ENCODE assay signal across 15 mouse cellular contexts in the genomic region with DNA sequence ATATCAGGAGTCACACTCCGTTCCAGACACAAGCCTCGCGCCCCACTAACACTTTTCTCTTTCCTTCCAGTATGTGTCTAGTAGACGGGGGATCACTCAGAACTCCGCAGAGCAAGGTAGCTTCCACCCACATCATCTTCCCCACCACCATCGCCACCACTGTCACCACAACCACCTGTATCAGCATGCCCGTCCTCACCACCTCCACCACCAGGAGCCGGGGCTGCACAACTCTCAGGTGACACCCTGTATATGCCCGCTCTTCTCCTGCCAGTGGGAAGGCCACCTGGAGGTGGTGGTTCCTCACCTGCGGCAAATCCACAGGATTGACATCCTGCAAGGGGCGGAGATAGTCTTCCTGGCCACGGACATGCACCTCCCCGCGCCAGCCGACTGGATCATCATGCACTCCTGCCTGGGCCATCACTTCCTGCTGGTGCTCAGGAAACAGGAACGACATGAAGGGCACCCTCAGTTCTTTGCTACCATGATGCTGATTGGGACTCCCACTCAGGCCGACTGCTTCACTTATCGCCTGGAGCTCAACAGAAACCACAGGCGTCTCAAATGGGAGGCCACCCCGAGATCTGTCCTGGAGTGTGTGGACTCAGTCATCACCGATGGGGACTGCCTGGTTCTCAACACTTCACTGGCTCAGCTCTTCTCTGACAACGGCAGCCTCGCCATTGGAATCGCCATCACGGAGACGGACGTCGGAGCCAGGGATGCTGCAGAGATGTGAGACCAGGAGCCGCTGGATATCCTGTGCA.
DNase-seq lines count a peak whose midpoint lies in the region; ATAC-seq and TF ChIP-seq lines count a peak whose summit lies in the region.
"Had no signal": no experiment of that assay in that cellular context is flagged by ENCODE, and none has a peak within 500 bp of the region (broad histone marks: within the 10 kb centered on the region; RNA-seq: fewer than 3 reads in every experiment).

No protein-coding gene starts in this region.

- no peak for TF ChIP-seq CTCF in liver, postnatal 0 days (IDR thresholded peaks at IDR 0.05; ENCODE audit: low read depth)
- no peak for TF ChIP-seq CTCF in gastrocnemius, adult 2 months (IDR thresholded peaks at IDR 0.05)
- no peak for TF ChIP-seq CTCF in kidney, adult 2 months (conservative IDR thresholded peaks at IDR 0.05; ENCODE audit: insufficient read depth, insufficient read length, low read depth, low read length)

- intact Hi-C loops in gastrocnemius, adult 2 months (cut with DNase I) = no loop called here

- no peaks in the 10 kb centered on the region for H3K9me3 ChIP-seq in liver, postnatal 0 days (ENCODE audit: low read length)
- H3K9me3 ChIP-seq: embryonic facial prominence, embryonic 15.5 days; limb, embryonic 15.5 days; neural tube, embryonic 12.5 days had no signal

- H3K4me1 ChIP-seq in liver, postnatal 0 days (ENCODE audit: insufficient read depth) = no peaks in the 10 kb centered on the region; the same call in 1 of the 2 replicates
- peaks cover 10% of the 10 kb centered on the region; the same call in 1 of the 2 replicates for H3K4me1 ChIP-seq in kidney, adult 2 months (ENCODE audit: control insufficient read depth, insufficient read depth, low read length)

- WGBS in liver, postnatal 0 days (ENCODE audit: insufficient replicate concordance) = 72% methylated on average over 29 of the region's 29 CpGs
- 91% methylated on average over 29 of the region's 29 CpGs for WGBS in kidney, adult 2 months

- H3K27ac ChIP-seq in liver, postnatal 0 days (ENCODE audit: low read depth) = no peak overlapping the region
- H3K27ac ChIP-seq in gastrocnemius, adult 2 months = no peak overlapping the region
- H3K27ac ChIP-seq in kidney, adult 2 months (ENCODE audit: insufficient read depth, low read depth, low read length) = no peak overlapping the region
- H3K27ac ChIP-seq: embryonic facial prominence, embryonic 15.5 days; limb, embryonic 15.5 days; neural tube, embryonic 12.5 days had no signal

- H3K4me2 ChIP-seq in liver, postnatal 0 days (ENCODE audit: low read depth, low read length) = peak overlapping the region; percentile 35
- H3K4me2 ChIP-seq: embryonic facial prominence, embryonic 15.5 days; limb, embryonic 15.5 days; neural tube, embryonic 12.5 days had no signal

- TF ChIP-seq EP300 in liver, postnatal 0 days (IDR thresholded peaks at IDR 0.05; ENCODE audit: low read depth) = no peak

- peak; percentile 8 for DNase-seq in cerebellum, adult 9-10 months
- no peak for DNase-seq in cerebellum, postnatal 36 days
- peak; percentile 8 for DNase-seq in spleen, adult 12 weeks (ENCODE audit: low spot score)
- DNase-seq in spleen, postnatal 36 days (ENCODE audit: low spot score in 2 of 2) = no peak
- no peak for DNase-seq in liver, postnatal 0 days
- no peak for DNase-seq in gastrocnemius, adult 2 months
- no peak for DNase-seq in kidney, adult 2 months
- DNase-seq: adrenal gland, postnatal 14 days; heart, postnatal 4 days had no signal

- no peaks in the 10 kb centered on the region for H3K36me3 ChIP-seq in liver, postnatal 0 days (replicated peaks; ENCODE audit: insufficient read depth, low read length)
- no peaks in the 10 kb centered on the region for H3K36me3 ChIP-seq in kidney, adult 2 months (ENCODE audit: control insufficient read depth, insufficient read depth, low read length)
- H3K36me3 ChIP-seq: embryonic facial prominence, embryonic 15.5 days; limb, embryonic 15.5 days; neural tube, embryonic 12.5 days had no signal

- peak; percentile 54 for ATAC-seq in erythroblast, adult 5-6 weeks (replicated peaks; ENCODE audit: low FRiP score, poor library complexity, severe bottlenecking)
- no peak for ATAC-seq in liver, postnatal 0 days
- ATAC-seq: midbrain, embryonic 16.5 days had no signal

- 0 out of 2 replicates have a peak overlapping the region, but pooled peaks have one; percentile 10 for H3K4me3 ChIP-seq in liver, postnatal 0 days (ENCODE audit: low read depth, low read length)
- H3K4me3 ChIP-seq in gastrocnemius, adult 2 months = no peak overlapping the region
- H3K4me3 ChIP-seq in kidney, adult 2 months (ENCODE audit: insufficient read depth, low read depth, low read length) = no peak overlapping the region
- H3K4me3 ChIP-seq: embryonic facial prominence, embryonic 15.5 days; layer of hippocampus, adult 2 months; limb, embryonic 15.5 days; neural tube, embryonic 12.5 days had no signal

- no peaks in the 10 kb centered on the region for H3K27me3 ChIP-seq in liver, postnatal 0 days (ENCODE audit: insufficient read depth, low read length)
- H3K27me3 ChIP-seq in kidney, adult 2 months (replicated peaks; ENCODE audit: control insufficient read depth, insufficient read depth, low read length) = no peaks in the 10 kb centered on the region
- H3K27me3 ChIP-seq: embryonic facial prominence, embryonic 15.5 days; limb, embryonic 15.5 days; neural tube, embryonic 12.5 days had no signal

- H3K9ac ChIP-seq in liver, postnatal 0 days (replicated peaks) = no peak overlapping the region
- H3K9ac ChIP-seq: embryonic facial prominence, embryonic 15.5 days; limb, embryonic 15.5 days; neural tube, embryonic 12.5 days had no signal

- TF ChIP-seq POLR2A in kidney, adult 2 months (IDR thresholded peaks at IDR 0.05; ENCODE audit: low read depth, low read length) = no peak

Comparison
In these comparisons a context has a peak if more than half of its experiments do, and no peak if none do; other contexts are left out.
1. DNase-seq: peak in cerebellum, adult 9-10 months (single experiment) and spleen, adult 12 weeks (single experiment); none in cerebellum, postnatal 36 days (0 of 2), spleen, postnatal 36 days (0 of 2), liver, postnatal 0 days (single experiment), gastrocnemius, adult 2 months (single experiment) and kidney, adult 2 months (single experiment).